Mouse (Mus musculus) 416B (cell line): Measurements from ENCODE around the gene Rlf.
"Not testable (repeated sequence)": the region's sequence is repeated elsewhere in the genome, so short reads cannot be mapped to it uniquely, and the experiment has no call there.

Source experiments
- DNase-seq: peaks from one replicate; pipeline ENCODE4 v3.0.0; 2011; ENCODE audit warnings: low read depth

Gene Rlf

GRCm38 (mm10) chr4:121166697-121167096 is 48.2 kb downstream of the Rlf start:
- DNase-seq = not testable (repeated sequence)

GRCm38 (mm10) chr4:121163501-121164030 is 51.3 kb downstream of the Rlf start:
- no peak for DNase-seq

GRCm38 (mm10) chr4:121109126-121109525 is 105.8 kb downstream of the Rlf start, which contains the start of gene Tmco2:
Tmco2 (minus strand) TSS chr4:121109226.
- no peak for DNase-seq

- DNase-seq = no peak
Observed at GRCm38 (mm10) chr4:121103304-121103703, 111.6 kb downstream of the Rlf start.

- peak; percentile 97 for DNase-seq
Observed at GRCm38 (mm10) chr4:121097650-121098378, 117.1 kb downstream of the Rlf start, which contains the start of gene Zmpste24. Zmpste24 (minus strand) TSS chr4:121098241.
